Mouse (Mus musculus): Measurements from ENCODE around the gene Pxylp1. TPM values are rescaled to one million over a fixed set of nuclear protein-coding genes. Genes with fewer than 3 reads are reported as not detected.

Pxylp1 gene
- polyA plus RNA-seq, 1 experiment from 2014 or later = 15.5 TPM

- Histone ChIP-seq H3K4me2 (ENCODE audit: low read depth, severe bottlenecking) (no peak overlapping the region), H3K27me3 (ENCODE audit: control insufficient read depth, insufficient read depth, low read length) (no peaks in the 10 kb centered on the region), H3K36me3 (ENCODE audit: control insufficient read depth, insufficient read depth, low read length) (no peaks in the 10 kb centered on the region), H3K4me3 (ENCODE audit: low read depth, low read length) (no peak overlapping the region), H3K9ac (ENCODE audit: low read length) (no peak overlapping the region), H3K4me1 (ENCODE audit: control insufficient read depth, insufficient read depth, low read length) (peaks cover 3% of the 10 kb centered on the region), H3K9me3 (ENCODE audit: control insufficient read depth, low read length) (no peaks in the 10 kb centered on the region), H3K27ac (replicated peaks; ENCODE audit: low read depth, low read length) (no peak overlapping the region)
- no peak for DNase-seq (ENCODE audit: low spot score)
- ATAC-seq (ENCODE audit: insufficient number of reproducible peaks, low FRiP score, low TSS enrichment, low read depth) = no peak
- 88% methylated on average over 8 of the region's 8 CpGs for WGBS
Observed at GRCm38 (mm10) chr9:96846361-96846760, 46.1 kb downstream of the Pxylp1 start.

GRCm38 (mm10) chr9:96844798-96845209, 47.7 kb downstream of the Pxylp1 start:
- ATAC-seq (ENCODE audit: insufficient number of reproducible peaks, low FRiP score, low TSS enrichment, low read depth) = no peak

GRCm38 (mm10) chr9:96839376-96839775, 53.1 kb downstream of the Pxylp1 start:
- Histone ChIP-seq H3K4me3 (ENCODE audit: low read depth, low read length) (no peak overlapping the region), H3K4me1 (ENCODE audit: control insufficient read depth, insufficient read depth, low read length) (peaks cover 8% of the 10 kb centered on the region), H3K36me3 (ENCODE audit: control insufficient read depth, insufficient read depth, low read length) (no peaks in the 10 kb centered on the region), H3K9ac (ENCODE audit: low read length) (no peak overlapping the region), H3K9me3 (ENCODE audit: control insufficient read depth, low read length) (no peaks in the 10 kb centered on the region), H3K27ac (replicated peaks; ENCODE audit: low read depth, low read length) (no peak overlapping the region), H3K27me3 (ENCODE audit: control insufficient read depth, insufficient read depth, low read length) (no peaks in the 10 kb centered on the region), H3K4me2 (ENCODE audit: low read depth, severe bottlenecking) (no peak overlapping the region)
- ATAC-seq (ENCODE audit: insufficient number of reproducible peaks, low FRiP score, low TSS enrichment, low read depth) = no peak
- 87% methylated on average over 5 of the region's 5 CpGs for WGBS
- no peak for DNase-seq (ENCODE audit: low spot score)

More at GRCm38 (mm10) chr9:96844798-96845209, 47.7 kb downstream of the Pxylp1 start:
- H3K27ac ChIP-seq (replicated peaks; ENCODE audit: low read depth, low read length) = no peak overlapping the region
- H3K4me1 ChIP-seq (ENCODE audit: control insufficient read depth, insufficient read depth, low read length) = peaks cover 3% of the 10 kb centered on the region
- no peak overlapping the region for H3K4me3 ChIP-seq (ENCODE audit: low read depth, low read length)
- 60% methylated on average over 3 of the region's 3 CpGs for WGBS
- no peak overlapping the region for H3K9ac ChIP-seq (ENCODE audit: low read length)
- no peak for DNase-seq (ENCODE audit: low spot score)
- H3K9me3 ChIP-seq (ENCODE audit: control insufficient read depth, low read length) = no peaks in the 10 kb centered on the region
- no peak overlapping the region for H3K4me2 ChIP-seq (ENCODE audit: low read depth, severe bottlenecking)
- no peaks in the 10 kb centered on the region for H3K36me3 ChIP-seq (ENCODE audit: control insufficient read depth, insufficient read depth, low read length)
- H3K27me3 ChIP-seq (ENCODE audit: control insufficient read depth, insufficient read depth, low read length) = no peaks in the 10 kb centered on the region

- peak; percentile 60 for DNase-seq (ENCODE audit: low spot score)
- ATAC-seq (ENCODE audit: insufficient number of reproducible peaks, low FRiP score, low TSS enrichment, low read depth) = peak; percentile 56
- no peaks in the 10 kb centered on the region for H3K9me3 ChIP-seq (ENCODE audit: control insufficient read depth, low read length)
- H3K4me3 ChIP-seq (ENCODE audit: low read depth, low read length) = no peak overlapping the region
- H3K27me3 ChIP-seq (ENCODE audit: control insufficient read depth, insufficient read depth, low read length) = no peaks in the 10 kb centered on the region
- H3K4me2 ChIP-seq (ENCODE audit: low read depth, severe bottlenecking) = no peak overlapping the region
- no peak overlapping the region for H3K27ac ChIP-seq (replicated peaks; ENCODE audit: low read depth, low read length)
- 38% methylated on average over 10 of the region's 10 CpGs for WGBS
- no peaks in the 10 kb centered on the region for H3K36me3 ChIP-seq (ENCODE audit: control insufficient read depth, insufficient read depth, low read length)
- H3K4me1 ChIP-seq (ENCODE audit: control insufficient read depth, insufficient read depth, low read length) = peaks cover 8% of the 10 kb centered on the region
- H3K9ac ChIP-seq (ENCODE audit: low read length) = no peak overlapping the region
Observed at GRCm38 (mm10) chr9:96838864-96839263, 53.6 kb downstream of the Pxylp1 start.

- DNase-seq (ENCODE audit: low spot score) (no peak), ATAC-seq (ENCODE audit: insufficient number of reproducible peaks, low FRiP score, low TSS enrichment, low read depth) (no peak)
- H3K27ac ChIP-seq (replicated peaks; ENCODE audit: low read depth, low read length) = no peak overlapping the region
- H3K9me3 ChIP-seq (ENCODE audit: control insufficient read depth, low read length) = no peaks in the 10 kb centered on the region
- H3K27me3 ChIP-seq (ENCODE audit: control insufficient read depth, insufficient read depth, low read length) = no peaks in the 10 kb centered on the region
- H3K36me3 ChIP-seq (ENCODE audit: control insufficient read depth, insufficient read depth, low read length) = no peaks in the 10 kb centered on the region
- H3K4me2 ChIP-seq (ENCODE audit: low read depth, severe bottlenecking) = no peak overlapping the region
- no peak overlapping the region for H3K9ac ChIP-seq (ENCODE audit: low read length)
- H3K4me1 ChIP-seq (ENCODE audit: control insufficient read depth, insufficient read depth, low read length) = peaks cover 10% of the 10 kb centered on the region
- no peak overlapping the region for H3K4me3 ChIP-seq (ENCODE audit: low read depth, low read length)
- 49% methylated on average over 20 of the region's 20 CpGs for WGBS
Observed at GRCm38 (mm10) chr9:96837781-96838420, 54.6 kb downstream of the Pxylp1 start.

GRCm38 (mm10) chr9:96836984-96837383, 55.5 kb downstream of the Pxylp1 start:
- WGBS = 47% methylated on average over 8 of the region's 8 CpGs
- Histone ChIP-seq H3K36me3 (ENCODE audit: control insufficient read depth, insufficient read depth, low read length) (no peaks in the 10 kb centered on the region), H3K4me3 (ENCODE audit: low read depth, low read length) (no peak overlapping the region), H3K4me1 (ENCODE audit: control insufficient read depth, insufficient read depth, low read length) (peaks cover 10% of the 10 kb centered on the region), H3K27ac (replicated peaks; ENCODE audit: low read depth, low read length) (no peak overlapping the region), H3K4me2 (ENCODE audit: low read depth, severe bottlenecking) (no peak overlapping the region), H3K9ac (ENCODE audit: low read length) (no peak overlapping the region), H3K9me3 (ENCODE audit: control insufficient read depth, low read length) (no peaks in the 10 kb centered on the region), H3K27me3 (ENCODE audit: control insufficient read depth, insufficient read depth, low read length) (no peaks in the 10 kb centered on the region)
- DNase-seq (ENCODE audit: low spot score) (no peak), ATAC-seq (ENCODE audit: insufficient number of reproducible peaks, low FRiP score, low TSS enrichment, low read depth) (no peak)

- Histone ChIP-seq H3K4me1 (ENCODE audit: control insufficient read depth, insufficient read depth, low read length) (peaks cover 10% of the 10 kb centered on the region), H3K9me3 (ENCODE audit: control insufficient read depth, low read length) (no peaks in the 10 kb centered on the region), H3K9ac (ENCODE audit: low read length) (no peak overlapping the region), H3K4me2 (ENCODE audit: low read depth, severe bottlenecking) (no peak overlapping the region), H3K27me3 (ENCODE audit: control insufficient read depth, insufficient read depth, low read length) (no peaks in the 10 kb centered on the region), H3K27ac (replicated peaks; ENCODE audit: low read depth, low read length) (no peak overlapping the region), H3K4me3 (ENCODE audit: low read depth, low read length) (no peak overlapping the region), H3K36me3 (ENCODE audit: control insufficient read depth, insufficient read depth, low read length) (no peaks in the 10 kb centered on the region)
- WGBS = 78% methylated on average over 6 of the region's 6 CpGs
- DNase-seq (ENCODE audit: low spot score) (no peak), ATAC-seq (ENCODE audit: insufficient number of reproducible peaks, low FRiP score, low TSS enrichment, low read depth) (no peak)
Observed at GRCm38 (mm10) chr9:96835374-96835921, 57.0 kb downstream of the Pxylp1 start.

- Histone ChIP-seq H3K4me2 (ENCODE audit: low read depth, severe bottlenecking) (no peak overlapping the region), H3K36me3 (ENCODE audit: control insufficient read depth, insufficient read depth, low read length) (no peaks in the 10 kb centered on the region), H3K9me3 (ENCODE audit: control insufficient read depth, low read length) (no peaks in the 10 kb centered on the region), H3K9ac (ENCODE audit: low read length) (no peak overlapping the region), H3K4me1 (ENCODE audit: control insufficient read depth, insufficient read depth, low read length) (peaks cover 10% of the 10 kb centered on the region), H3K27me3 (ENCODE audit: control insufficient read depth, insufficient read depth, low read length) (no peaks in the 10 kb centered on the region), H3K27ac (replicated peaks; ENCODE audit: low read depth, low read length) (no peak overlapping the region), H3K4me3 (ENCODE audit: low read depth, low read length) (no peak overlapping the region)
- 64% methylated on average over 5 of the region's 5 CpGs for WGBS
- ATAC-seq (ENCODE audit: insufficient number of reproducible peaks, low FRiP score, low TSS enrichment, low read depth) (no peak), DNase-seq (ENCODE audit: low spot score) (no peak)
Observed at GRCm38 (mm10) chr9:96833606-96834005, 58.9 kb downstream of the Pxylp1 start.

Measured in limb, embryonic 11.5 days (tissue).